Comparison of ENCODE assay signal across 10 mouse cellular contexts in the genomic region with DNA sequence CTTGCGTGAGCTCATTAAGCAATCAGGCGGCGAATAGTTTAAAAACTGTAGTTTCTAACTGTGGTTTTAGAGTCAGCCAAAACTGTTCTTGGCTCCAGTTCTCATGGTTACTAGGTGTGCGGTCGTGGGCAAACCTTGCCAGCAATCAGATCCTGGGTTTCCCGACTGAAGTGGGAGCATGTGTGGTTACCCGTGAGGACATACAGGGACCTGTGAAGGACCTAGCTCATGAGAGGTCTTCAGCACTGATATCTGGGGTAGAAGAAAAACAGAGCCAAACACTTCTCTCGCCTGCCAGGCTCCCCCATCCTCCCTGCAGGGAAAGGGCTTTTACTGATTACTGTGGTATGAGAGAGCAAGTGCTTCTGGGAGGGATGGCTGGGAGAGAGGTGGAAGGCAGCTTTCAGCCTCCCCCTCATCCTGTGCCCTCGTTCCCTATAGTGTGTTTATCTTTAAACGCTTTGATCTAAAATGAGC.
A peak's percentile ranks its signal among the peaks of the same experiment; 100 is the strongest.
DNase-seq lines count a peak whose midpoint lies in the region; ATAC-seq and TF ChIP-seq lines count a peak whose summit lies in the region.
"Had no signal": no experiment of that assay in that cellular context is flagged by ENCODE, and none has a peak within 500 bp of the region (broad histone marks: within the 10 kb centered on the region; RNA-seq: fewer than 3 reads in every experiment).

No protein-coding gene starts in this region.

- no peak for ATAC-seq in liver, embryonic 11.5 days (replicated peaks; ENCODE audit: low FRiP score)
- ATAC-seq in heart, postnatal 0 days (ENCODE audit: insufficient read depth, low read depth), result peak; percentile 97
- peak; percentile 63; the same call in 1 of the 2 replicates for ATAC-seq in stomach, embryonic 15.5 days (ENCODE audit: insufficient read depth, low FRiP score, low read depth)
- ATAC-seq: activated CD4-positive, CD25-positive, alpha-beta regulatory T cell, adult 4 months had no signal

- peak; percentile 95 for TF ChIP-seq EP300 in heart, postnatal 0 days (IDR thresholded peaks at IDR 0.05; ENCODE audit: low read depth)

- no peak overlapping the region for H3K9ac ChIP-seq in liver, embryonic 11.5 days (ENCODE audit: low read depth, low read length)
- no peak overlapping the region for H3K9ac ChIP-seq in heart, postnatal 0 days (replicated peaks; ENCODE audit: low read depth, low read length)
- no peak overlapping the region for H3K9ac ChIP-seq in stomach, embryonic 15.5 days

- WGBS in liver, embryonic 11.5 days, result 61% methylated on average over 10 of the region's 10 CpGs
- 21% methylated on average over 10 of the region's 10 CpGs for WGBS in heart, postnatal 0 days
- WGBS in stomach, embryonic 15.5 days, result 42% methylated on average over 10 of the region's 10 CpGs

- 0 out of 2 replicates have a peak, but pooled peaks cover 3% of the 10 kb centered on the region for H3K4me1 ChIP-seq in liver, embryonic 11.5 days (replicated peaks; ENCODE audit: control insufficient read depth, insufficient read depth, low read length)
- H3K4me1 ChIP-seq in heart, postnatal 0 days (ENCODE audit: control insufficient read depth, insufficient read depth), result peaks cover 10% of the 10 kb centered on the region
- no peaks in the 10 kb centered on the region for H3K4me1 ChIP-seq in stomach, embryonic 15.5 days

- intact Hi-C loops in left cerebral cortex, postnatal 36 days (cut with DNase I), result no loop called here

- no peak overlapping the region for H3K27ac ChIP-seq in liver, embryonic 11.5 days (ENCODE audit: low read depth, low read length)
- peak overlapping the region; percentile 78 for H3K27ac ChIP-seq in heart, postnatal 0 days (ENCODE audit: low read depth)
- H3K27ac ChIP-seq in stomach, embryonic 15.5 days, result no peak overlapping the region

- H3K9me3 ChIP-seq in liver, embryonic 11.5 days (ENCODE audit: control insufficient read depth, low read length), result no peaks in the 10 kb centered on the region
- H3K9me3 ChIP-seq in heart, postnatal 0 days (replicated peaks; ENCODE audit: control insufficient read depth, low read length), result no peaks in the 10 kb centered on the region
- H3K9me3 ChIP-seq in stomach, embryonic 15.5 days, result no peaks in the 10 kb centered on the region

- H3K4me2 ChIP-seq in liver, embryonic 11.5 days, result no peak overlapping the region
- H3K4me2 ChIP-seq in heart, postnatal 0 days (ENCODE audit: low read depth, low read length), result peak overlapping the region; percentile 34
- no peak overlapping the region for H3K4me2 ChIP-seq in stomach, embryonic 15.5 days

- H3K36me3 ChIP-seq in liver, embryonic 11.5 days (ENCODE audit: control insufficient read depth, insufficient read depth, low read length), result no peaks in the 10 kb centered on the region
- no peaks in the 10 kb centered on the region for H3K36me3 ChIP-seq in heart, postnatal 0 days (replicated peaks; ENCODE audit: control insufficient read depth, insufficient read depth, low read length)
- no peaks in the 10 kb centered on the region for H3K36me3 ChIP-seq in stomach, embryonic 15.5 days

- peak; percentile 6 for DNase-seq in adrenal gland, postnatal 10 days
- no peak for DNase-seq in adrenal gland, postnatal 4 days (ENCODE audit: low spot score in 2 of 2)
- DNase-seq in liver, result peak; percentile 4
- DNase-seq in liver, embryonic 11.5 days (ENCODE audit: low spot score), result no peak
- peak; percentile 93 for DNase-seq in heart, postnatal 0 days (ENCODE audit: low spot score)
- DNase-seq in left cerebral cortex, postnatal 36 days (ENCODE audit: low spot score in 2 of 2), result no peak
- DNase-seq in cerebellum, adult 18-20 months, result no peak
- DNase-seq: embryo, embryonic 11 days had no signal

- no peak overlapping the region for H3K4me3 ChIP-seq in liver, embryonic 11.5 days (ENCODE audit: low read depth, low read length)
- H3K4me3 ChIP-seq in heart, postnatal 0 days (ENCODE audit: low read depth, low read length), result no peak overlapping the region
- no peak overlapping the region for H3K4me3 ChIP-seq in stomach, embryonic 15.5 days (replicated peaks)

- H3K27me3 ChIP-seq in liver, embryonic 11.5 days (replicated peaks; ENCODE audit: control insufficient read depth, insufficient read depth, low read length), result no peaks in the 10 kb centered on the region
- no peaks in the 10 kb centered on the region for H3K27me3 ChIP-seq in heart, postnatal 0 days (ENCODE audit: control insufficient read depth, insufficient read depth, low read length)
- H3K27me3 ChIP-seq in stomach, embryonic 15.5 days (replicated peaks), result no peaks in the 10 kb centered on the region

- peak; percentile 6; the same call in 1 of the 2 replicates for TF ChIP-seq CTCF in heart, postnatal 0 days (IDR thresholded peaks at IDR 0.05; ENCODE audit: low read depth)

Comparison
In these comparisons a context has a peak if more than half of its experiments do, and no peak if none do; other contexts are left out.
1. DNase-seq: peak in adrenal gland, postnatal 10 days (single experiment), liver (single experiment) and heart, postnatal 0 days (single experiment); none in adrenal gland, postnatal 4 days (0 of 2), liver, embryonic 11.5 days (single experiment), left cerebral cortex, postnatal 36 days (0 of 2) and cerebellum, adult 18-20 months (0 of 2).